ENCODE assay signal across 8 mouse cellular contexts in the genomic region with DNA sequence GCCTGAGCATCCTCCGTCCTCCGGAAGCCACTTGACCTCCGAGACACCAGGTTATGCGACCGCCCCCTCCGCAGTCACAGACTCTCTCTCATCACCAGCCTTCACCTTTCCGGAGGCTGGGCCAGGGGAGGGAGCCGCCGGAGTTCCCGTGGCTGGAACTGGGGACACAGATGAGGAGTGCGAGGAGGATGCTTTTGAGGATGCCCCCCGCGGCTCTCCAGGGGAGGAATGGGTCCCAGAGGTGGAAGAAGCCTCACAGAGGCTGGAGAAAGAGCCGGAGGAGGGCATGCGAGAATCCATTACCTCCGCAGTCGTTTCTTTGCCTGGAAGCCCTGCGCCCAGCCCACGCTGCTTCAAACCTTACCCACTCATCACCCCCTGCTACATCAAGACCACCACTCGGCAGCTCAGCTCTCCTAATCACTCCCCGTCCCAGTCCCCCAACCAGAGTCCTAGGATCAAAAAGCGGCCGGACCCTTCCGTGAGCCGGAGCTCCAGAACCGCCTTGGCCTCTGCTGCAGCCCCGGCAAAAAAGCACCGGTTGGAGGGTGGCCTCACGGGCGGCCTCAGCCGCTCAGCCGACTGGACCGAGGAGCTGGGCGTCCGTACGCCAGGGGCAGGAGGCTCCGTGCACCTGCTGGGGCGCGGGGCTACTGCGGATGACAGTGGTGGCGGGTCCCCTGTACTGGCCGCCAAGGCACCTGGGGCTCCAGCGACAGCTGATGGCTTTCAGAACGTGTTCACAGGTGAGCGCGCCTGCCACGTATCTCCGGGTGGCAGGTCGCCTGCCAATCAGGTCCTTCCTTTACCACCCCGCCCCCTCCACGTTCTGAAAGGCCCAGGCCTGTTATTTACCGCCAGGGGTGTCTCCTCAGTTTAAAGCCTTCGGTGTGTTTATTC. TPM values are rescaled to one million over a fixed set of nuclear protein-coding genes. Genes with fewer than 3 reads are reported as not detected.
DNase-seq lines count a peak whose midpoint lies in the region; ATAC-seq lines count a peak whose summit lies in the region.

No protein-coding gene starts in this region.

- H3K9me3 ChIP-seq in liver, embryonic 16.5 days (replicated peaks; ENCODE audit: control insufficient read depth, low read length): no peaks in the 10 kb centered on the region

- H3K4me2 ChIP-seq in liver, embryonic 16.5 days (ENCODE audit: low read depth, low read length): peak overlapping the region; percentile 20; the same call in 1 of the 2 replicates

- DNase-seq in lung, adult 18-20 months: peak; percentile 4 to 21
- no peak for DNase-seq in lung, postnatal 14 days
- peak; percentile 90 to 92 for DNase-seq in cerebellum, postnatal 10 days
- DNase-seq in frontal cortex, postnatal 25 days (ENCODE audit: low spot score in 2 of 2): peak; percentile 50 to 52
- peak; percentile 21 to 45 for DNase-seq in kidney, postnatal 4 days
- DNase-seq in right cerebral cortex, adult 2 months (ENCODE audit: low spot score in 2 of 2): peak; percentile 76 to 77
- DNase-seq in urinary bladder, postnatal 25 days (ENCODE audit: low spot score): no peak

- ATAC-seq in liver, embryonic 16.5 days (ENCODE audit: low read depth): no peak

- 0 out of 2 replicates have a peak overlapping the region, but pooled peaks have one; percentile 11 for H3K4me3 ChIP-seq in liver, embryonic 16.5 days (ENCODE audit: low read depth, low read length)

- 3% methylated on average over 52 of the region's 53 CpGs for WGBS in liver, embryonic 16.5 days (ENCODE audit: insufficient replicate concordance)

- no peak overlapping the region for H3K27ac ChIP-seq in liver, embryonic 16.5 days (ENCODE audit: low read length)

- H3K27me3 ChIP-seq in liver, embryonic 16.5 days (ENCODE audit: control insufficient read depth, insufficient read depth, low read depth, low read length): peaks cover 30% of the 10 kb centered on the region

- no peak overlapping the region for H3K9ac ChIP-seq in liver, embryonic 16.5 days (ENCODE audit: low read depth, low read length)

- no peaks in the 10 kb centered on the region for H3K36me3 ChIP-seq in liver, embryonic 16.5 days (ENCODE audit: control insufficient read depth, insufficient read depth)

- no peaks in the 10 kb centered on the region; the same call in 1 of the 2 replicates for H3K4me1 ChIP-seq in liver, embryonic 16.5 days (ENCODE audit: control insufficient read depth, low read depth, low read length)

RNA-seq across cellular contexts. Expression of gene Fmn2, which starts 1.5 kb away (rescaled TPM):
- 0.02 and 0.04 TPM in 2 replicates for polyA plus RNA-seq in liver, embryonic 16.5 days (2015; fragmentation: Nextera tagmentation; extraction: Ambion mirVana)

Comparison
In these comparisons a context has a peak if more than half of its experiments do, and no peak if none do; other contexts are left out.
1. DNase-seq: peak in lung, adult 18-20 months (2 of 2), cerebellum, postnatal 10 days (2 of 2), frontal cortex, postnatal 25 days (2 of 2), kidney, postnatal 4 days (2 of 2) and right cerebral cortex, adult 2 months (2 of 2); none in lung, postnatal 14 days (single experiment) and urinary bladder, postnatal 25 days (single experiment).